Mouse (Mus musculus) hindbrain, embryonic 16.5 days (tissue): ENCODE results near the gene Chmp6. TPM values are rescaled to one million over a fixed set of nuclear protein-coding genes. Genes with fewer than 3 reads are reported as not detected.

Experiments used
- ATAC-seq: fragments of 200-750 bp; cut with Nextera tagmentation; 2 replicates; pipeline ENCODE4 v1.8.0; 2017; ENCODE audit warnings: moderate TSS enrichment, moderate library complexity
- H3K27ac ChIP-seq: fragments of 300-500 bp; sonication (generic); 2 replicates; pipeline ENCODE4 v1.5.1; 2014; ENCODE audit warnings: low read depth, mild to moderate bottlenecking, control low read depth, low read length, moderate library complexity
- H3K27me3 ChIP-seq: fragments of 300-500 bp; sonication (generic); replicated peaks from 2 replicates; pipeline ENCODE4 v1.6.1; 2014; ENCODE audit warnings: low read length; ENCODE audit not compliant: control insufficient read depth, insufficient read depth
- H3K36me3 ChIP-seq: fragments of 300-500 bp; sonication (generic); 2 replicates; pipeline ENCODE4 v1.6.1; 2014; ENCODE audit warnings: mild to moderate bottlenecking, low read length, moderate library complexity, mixed read lengths; ENCODE audit not compliant: control insufficient read depth, insufficient read depth
- H3K4me1 ChIP-seq: fragments of 300-500 bp; sonication (generic); 2 replicates; pipeline ENCODE4 v1.6.1; 2014; ENCODE audit warnings: low read depth, low read length; ENCODE audit not compliant: control insufficient read depth, insufficient read depth
- H3K4me2 ChIP-seq: fragments of 300-500 bp; sonication (generic); 2 replicates; pipeline ENCODE4 v1.6.1; 2014; ENCODE audit warnings: mild to moderate bottlenecking, low read length, control low read depth, moderate library complexity
- H3K4me3 ChIP-seq: fragments of 300-500 bp; sonication (generic); 2 replicates; pipeline ENCODE4 v1.5.1; 2014; ENCODE audit warnings: mild to moderate bottlenecking, low read length, control low read depth, moderate library complexity
- H3K9ac ChIP-seq: fragments of 300-500 bp; sonication (generic); 2 replicates; pipeline ENCODE4 v1.6.1; 2014; ENCODE audit warnings: low read depth, mild to moderate bottlenecking, control low read depth, low read length, moderate library complexity
- H3K9me3 ChIP-seq: fragments of 300-500 bp; sonication (generic); 2 replicates; pipeline ENCODE4 v1.6.1; 2014; ENCODE audit warnings: mild to moderate bottlenecking, low read length, moderate library complexity; ENCODE audit not compliant: control insufficient read depth
- WGBS: fragments of 180-500 bp; shearing (Covaris S2); extraction: QIAGEN DNeasy Blood & Tissue Kit; methylation state at CpG from one replicate; pipeline ENCODE4 v1.1.7; 2014; 5-methylcytosine and 5-hydroxymethylcytosine counted together
- polyA plus RNA-seq: library from polyadenylated mRNA; unstranded; fragments of >200 nt; fragmentation: Nextera tagmentation; extraction: Ambion mirVana; gene quantifications from 2 replicates; pipeline ENCODE4 v1.2.1, GENCODE M21; 2015

Gene Chmp6
- polyA plus RNA-seq, 1 experiment from 2014 or later, result 114 TPM

- H3K36me3 ChIP-seq, result no peaks in the 10 kb centered on the region
- no peak overlapping the region for H3K9ac ChIP-seq
- no peaks in the 10 kb centered on the region for H3K27me3 ChIP-seq
- no peak overlapping the region for H3K4me2 ChIP-seq
- 88% methylated on average over 2 of the region's 2 CpGs for WGBS
- peaks cover 17% of the 10 kb centered on the region for H3K4me1 ChIP-seq
- H3K9me3 ChIP-seq, result no peaks in the 10 kb centered on the region
- no peak overlapping the region for H3K27ac ChIP-seq
- ATAC-seq, result no peak
- no peak overlapping the region for H3K4me3 ChIP-seq
Observed at GRCm38 (mm10) chr11:119954749-119955337, 41.6 kb downstream of the Chmp6 start.

GRCm38 (mm10) chr11:119955432-119955831 lies 42.2 kb downstream of the Chmp6 start:
- Histone ChIP-seq H3K4me2 (no peak overlapping the region), H3K9me3 (no peaks in the 10 kb centered on the region), H3K4me1 (peaks cover 17% of the 10 kb centered on the region), H3K27me3 (no peaks in the 10 kb centered on the region), H3K36me3 (no peaks in the 10 kb centered on the region), H3K9ac (no peak overlapping the region), H3K27ac (no peak overlapping the region), H3K4me3 (no peak overlapping the region)
- no peak for ATAC-seq
- 68% methylated on average over 3 of the region's 3 CpGs for WGBS

DNA sequence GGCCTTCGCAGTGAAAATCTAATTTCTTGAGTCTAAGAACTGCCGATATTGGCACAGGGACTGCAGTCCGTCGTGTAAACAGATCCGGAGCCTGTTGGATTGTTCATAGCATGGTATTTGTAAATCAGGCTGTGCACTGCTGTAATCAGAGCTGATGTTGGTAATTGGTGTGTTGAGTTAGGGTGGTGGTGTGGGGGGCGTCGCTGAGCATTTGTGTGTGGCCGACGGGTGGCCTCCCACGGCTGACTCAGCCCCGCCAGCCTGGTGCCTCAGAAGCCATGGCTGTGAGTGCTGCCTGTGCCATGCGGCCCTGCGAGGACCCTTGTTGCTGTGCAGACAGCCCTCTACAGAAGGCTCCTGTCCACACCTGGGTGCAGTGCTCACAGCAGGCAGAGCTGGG lies 43.3 kb downstream of the Chmp6 start:
- 84% methylated on average over 12 of the region's 13 CpGs for WGBS
- no peak for ATAC-seq
- no peaks in the 10 kb centered on the region for H3K27me3 ChIP-seq
- no peaks in the 10 kb centered on the region for H3K9me3 ChIP-seq
- no peaks in the 10 kb centered on the region for H3K36me3 ChIP-seq
- H3K27ac ChIP-seq, result no peak overlapping the region
- no peak overlapping the region for H3K4me2 ChIP-seq
- H3K4me3 ChIP-seq, result no peak overlapping the region
- peaks cover 17% of the 10 kb centered on the region for H3K4me1 ChIP-seq
- H3K9ac ChIP-seq, result no peak overlapping the region

- Histone ChIP-seq H3K9ac (no peak overlapping the region), H3K27ac (no peak overlapping the region), H3K4me1 (no peaks in the 10 kb centered on the region), H3K4me3 (no peak overlapping the region), H3K9me3 (no peaks in the 10 kb centered on the region), H3K27me3 (no peaks in the 10 kb centered on the region), H3K36me3 (no peaks in the 10 kb centered on the region), H3K4me2 (no peak overlapping the region)
- 85% methylated on average over 7 of the region's 7 CpGs for WGBS
- no peak for ATAC-seq
Observed at GRCm38 (mm10) chr11:119958856-119959255, 45.6 kb downstream of the Chmp6 start.

DNA sequence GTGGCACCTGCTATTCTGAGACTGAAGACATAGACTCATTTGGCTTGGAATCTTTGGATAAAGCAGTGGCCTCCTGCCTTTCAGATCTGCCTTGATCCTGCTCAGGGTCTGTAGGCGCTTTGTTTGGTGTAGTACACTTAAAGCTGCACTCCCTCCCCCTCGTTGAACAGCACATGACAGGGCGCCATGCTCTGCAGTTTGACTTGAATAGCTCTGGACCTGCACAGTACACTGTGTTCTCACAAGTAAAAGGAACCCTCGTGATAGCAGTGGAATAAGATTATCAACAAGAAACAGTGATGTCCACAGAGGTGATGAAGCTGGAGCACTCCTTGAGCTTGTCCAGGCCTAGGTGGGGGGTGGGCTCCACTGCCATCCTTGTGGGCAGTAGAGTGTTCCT lies 46.5 kb downstream of the Chmp6 start:
- Histone ChIP-seq H3K4me1 (no peaks in the 10 kb centered on the region), H3K36me3 (no peaks in the 10 kb centered on the region), H3K4me3 (no peak overlapping the region), H3K9ac (no peak overlapping the region), H3K9me3 (no peaks in the 10 kb centered on the region), H3K27ac (no peak overlapping the region), H3K4me2 (no peak overlapping the region), H3K27me3 (no peaks in the 10 kb centered on the region)
- no peak for ATAC-seq
- 74% methylated on average over 4 of the region's 4 CpGs for WGBS

DNA sequence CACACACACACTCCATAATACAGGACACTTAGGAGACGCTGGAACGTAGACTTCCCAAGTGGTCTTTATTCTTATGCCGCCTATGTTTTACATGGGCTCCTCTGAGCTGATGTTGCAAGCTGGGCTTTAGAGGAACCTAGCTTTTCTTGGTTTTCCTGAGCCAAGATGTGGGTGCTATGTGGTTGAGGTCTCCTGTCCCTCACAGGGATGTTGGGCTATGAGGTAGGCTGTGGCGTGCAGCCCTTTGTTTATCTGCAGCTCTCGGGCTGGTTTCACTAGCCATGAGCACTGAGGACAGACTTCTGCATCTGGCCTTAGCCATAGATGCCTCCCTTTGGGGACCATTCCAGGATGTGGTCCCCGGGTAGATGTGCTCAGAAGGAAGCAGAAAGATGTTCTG lies 47.4 kb downstream of the Chmp6 start:
- no peaks in the 10 kb centered on the region for H3K27me3 ChIP-seq
- no peak overlapping the region for H3K4me3 ChIP-seq
- no peak for ATAC-seq
- H3K9me3 ChIP-seq, result no peaks in the 10 kb centered on the region
- no peaks in the 10 kb centered on the region; the same call in 1 of the 2 replicates for H3K4me1 ChIP-seq
- H3K4me2 ChIP-seq, result no peak overlapping the region
- 94% methylated on average over 6 of the region's 6 CpGs for WGBS
- no peak overlapping the region for H3K9ac ChIP-seq
- H3K27ac ChIP-seq, result no peak overlapping the region
- H3K36me3 ChIP-seq, result no peaks in the 10 kb centered on the region

DNA sequence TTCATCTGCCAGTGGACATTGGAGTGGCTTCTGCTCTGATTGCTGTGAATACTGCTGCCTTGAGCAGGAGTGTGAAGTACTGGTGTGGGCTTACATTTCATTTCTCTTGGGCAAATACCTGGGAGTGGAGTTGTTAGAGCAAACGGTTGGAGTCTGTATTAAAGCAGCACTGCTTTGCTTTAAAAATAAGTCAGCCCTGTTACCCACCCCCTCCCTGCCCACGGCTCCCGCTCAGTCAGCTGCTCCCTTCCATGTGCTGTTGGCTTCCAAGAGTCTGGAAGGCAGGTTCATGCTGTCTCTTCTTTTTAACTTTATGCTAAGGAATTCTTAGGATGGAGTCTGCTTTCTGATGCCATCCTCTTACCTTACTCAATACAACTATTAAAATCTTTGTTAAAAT lies 48.3 kb downstream of the Chmp6 start:
- Histone ChIP-seq H3K27me3 (no peaks in the 10 kb centered on the region), H3K4me3 (no peak overlapping the region), H3K36me3 (no peaks in the 10 kb centered on the region), H3K9me3 (no peaks in the 10 kb centered on the region), H3K4me2 (no peak overlapping the region), H3K4me1 (no peaks in the 10 kb centered on the region; the same call in 1 of the 2 replicates), H3K27ac (no peak overlapping the region), H3K9ac (no peak overlapping the region)
- 82% methylated on average over 3 of the region's 3 CpGs for WGBS
- ATAC-seq, result no peak

GRCm38 (mm10) chr11:119965053-119965452 lies 51.8 kb downstream of the Chmp6 start:
- no peak for ATAC-seq
- Histone ChIP-seq H3K4me2 (no peak overlapping the region), H3K4me1 (peaks cover 7% of the 10 kb centered on the region), H3K27ac (no peak overlapping the region), H3K9ac (no peak overlapping the region), H3K4me3 (no peak overlapping the region), H3K9me3 (no peaks in the 10 kb centered on the region), H3K36me3 (no peaks in the 10 kb centered on the region), H3K27me3 (no peaks in the 10 kb centered on the region)
- WGBS, result 12% methylated on average over 9 of the region's 9 CpGs

- ATAC-seq, result no peak
- Histone ChIP-seq H3K9me3 (no peaks in the 10 kb centered on the region), H3K27ac (no peak overlapping the region), H3K4me1 (peaks cover 17% of the 10 kb centered on the region), H3K36me3 (no peaks in the 10 kb centered on the region), H3K4me3 (no peak overlapping the region), H3K9ac (no peak overlapping the region), H3K27me3 (no peaks in the 10 kb centered on the region), H3K4me2 (no peak overlapping the region)
- WGBS, result 85% methylated on average over 6 of the region's 6 CpGs
Observed at GRCm38 (mm10) chr11:119966294-119966693, 53.1 kb downstream of the Chmp6 start.

DNA sequence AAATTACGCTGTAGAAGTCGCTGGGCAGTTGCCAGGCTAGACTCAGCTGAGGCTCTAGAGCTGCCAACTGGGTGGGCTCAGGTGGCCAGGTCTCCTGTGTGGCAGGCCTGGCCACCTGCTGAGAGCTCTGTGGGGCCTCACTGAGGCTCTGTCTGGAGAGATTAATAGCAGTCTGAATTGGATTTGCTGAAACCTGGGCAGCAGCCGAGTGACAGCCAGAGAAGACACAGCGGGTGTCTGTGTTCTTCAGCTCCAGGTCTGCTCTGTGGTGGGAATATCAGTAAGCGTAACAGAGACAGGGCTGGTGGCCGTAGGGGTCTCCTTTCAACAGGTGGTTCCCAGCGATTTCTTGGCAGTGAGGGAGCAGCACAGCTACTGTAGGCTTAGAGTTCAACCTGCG lies 54.2 kb downstream of the Chmp6 start:
- WGBS, result 60% methylated on average over 8 of the region's 8 CpGs
- H3K4me3 ChIP-seq, result no peak overlapping the region
- H3K9me3 ChIP-seq, result no peaks in the 10 kb centered on the region
- no peak for ATAC-seq
- H3K27me3 ChIP-seq, result no peaks in the 10 kb centered on the region
- H3K36me3 ChIP-seq, result no peaks in the 10 kb centered on the region
- H3K4me1 ChIP-seq, result peaks cover 17% of the 10 kb centered on the region
- no peak overlapping the region for H3K4me2 ChIP-seq
- no peak overlapping the region for H3K27ac ChIP-seq
- no peak overlapping the region for H3K9ac ChIP-seq
